Mouse (Mus musculus) gastrocnemius, adult 2 months (tissue): Measurements from ENCODE around the gene Pcdh7. TPM values are rescaled to one million over a fixed set of nuclear protein-coding genes. Genes with fewer than 3 reads are reported as not detected.

ENCODE experiments used
- DNase-seq: peaks from one replicate; pipeline ENCODE4 v3.0.0; 2022
- H3K27ac ChIP-seq: fragments of 200-600 bp; 2 replicates; pipeline ENCODE4 v1.8.1; 2022; ENCODE audit warnings: mild to moderate bottlenecking
- H3K4me3 ChIP-seq: fragments of 200-600 bp; 2 replicates; pipeline ENCODE4 v1.8.1; 2022; ENCODE audit warnings: mild to moderate bottlenecking, moderate library complexity
- CTCF ChIP-seq: fragments of 200-600 bp; IDR thresholded peaks from 2 replicates; pipeline ENCODE4 v1.8.1; 2022; ENCODE audit warnings: antibody characterized with exemption, mild to moderate bottlenecking, moderate library complexity
- intact Hi-C: fragments of 180-260 bp; cut with DNase I; formaldehyde crosslinking; loops from one replicate; pipeline ENCODE4 v1.15.1; 2025
- total RNA-seq, 2 experiments: library from RNA; stranded (reverse); gene quantifications; 2 replicates each; pipeline ENCODE4 v1.2.3; 2021

The Pcdh7 gene
- total RNA-seq, 2 experiments from 2014 or later = 2.3 to 2.9 TPM

DNA sequence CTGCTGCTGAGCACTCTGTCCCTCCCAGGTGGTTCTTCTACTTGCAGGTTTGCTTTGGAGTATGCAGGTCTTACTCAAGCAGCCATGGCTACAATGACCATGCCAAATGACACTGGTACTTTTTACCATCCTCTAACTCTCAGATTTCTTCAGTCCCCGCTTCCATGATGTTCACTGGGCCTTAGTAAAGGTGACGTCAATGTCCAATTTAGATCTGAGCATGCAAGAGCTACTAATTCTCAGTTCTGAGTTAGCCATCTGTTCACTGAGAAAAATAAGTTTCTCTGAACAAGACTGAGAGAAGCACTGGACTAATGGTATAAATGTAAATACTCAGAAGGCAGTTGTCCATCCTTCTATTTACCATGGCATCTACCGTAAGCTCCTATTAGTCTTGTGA is 457.8 kb downstream of the Pcdh7 start:
- H3K27ac ChIP-seq = no peak overlapping the region
- no peak overlapping the region for H3K4me3 ChIP-seq
- no peak for DNase-seq
- TF ChIP-seq CTCF = no peak
- intact Hi-C loops = no loop called here
